Mouse (Mus musculus): ENCODE results near the gene Fbxo34. TPM values are rescaled to one million over a fixed set of nuclear protein-coding genes. Genes with fewer than 3 reads are reported as not detected.
"Not testable (repeated sequence)": the region's sequence is repeated elsewhere in the genome, so short reads cannot be mapped to it uniquely, and the experiment has no call there.

Gene Fbxo34
- total RNA-seq, 1 experiment from 2014 or later = 26.4 TPM

DNA sequence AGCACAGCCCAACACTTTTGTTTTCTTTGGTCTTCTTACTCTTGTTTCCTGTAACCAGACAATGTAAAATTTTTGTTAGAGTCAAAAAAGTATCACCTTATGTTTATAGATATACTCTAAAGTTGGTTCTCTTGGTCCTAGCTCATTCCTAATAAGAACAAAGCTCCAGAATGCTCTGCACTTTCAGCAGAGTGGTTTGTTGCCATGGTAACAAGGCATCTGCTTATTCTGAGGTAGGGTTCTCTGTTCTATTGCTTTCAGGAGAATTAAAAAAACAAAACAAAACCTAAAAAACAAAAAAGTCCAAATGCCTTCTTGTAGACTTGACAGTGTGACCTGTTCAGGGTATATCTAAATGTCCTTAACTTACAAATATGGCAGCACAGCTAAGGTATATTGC lies 57.8 kb downstream of the Fbxo34 start:
- no peak for ATAC-seq (replicated peaks; ENCODE audit: insufficient number of reproducible peaks, low FRiP score, low TSS enrichment, poor library complexity, severe bottlenecking)

DNA sequence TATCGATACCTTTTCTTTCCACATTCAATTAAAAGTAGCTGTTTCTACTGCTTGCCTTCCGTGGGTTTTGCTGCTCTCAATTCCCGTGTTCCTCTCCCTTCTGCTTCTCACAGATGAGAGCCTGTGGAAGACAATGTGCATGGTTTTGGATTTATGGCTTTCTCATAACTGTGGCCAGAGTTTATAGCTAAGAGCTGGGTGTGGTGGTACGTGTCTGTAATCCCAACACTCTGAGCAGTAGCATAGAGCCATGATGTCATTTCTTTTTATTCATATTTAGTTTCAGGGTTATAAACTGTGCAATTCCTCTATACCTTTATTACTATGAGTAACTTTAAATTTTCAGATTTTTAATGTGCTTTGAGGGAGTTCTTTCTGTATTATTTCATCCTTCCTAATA lies 60.0 kb downstream of the Fbxo34 start:
- ATAC-seq (replicated peaks; ENCODE audit: insufficient number of reproducible peaks, low FRiP score, low TSS enrichment, poor library complexity, severe bottlenecking) = no peak

DNA sequence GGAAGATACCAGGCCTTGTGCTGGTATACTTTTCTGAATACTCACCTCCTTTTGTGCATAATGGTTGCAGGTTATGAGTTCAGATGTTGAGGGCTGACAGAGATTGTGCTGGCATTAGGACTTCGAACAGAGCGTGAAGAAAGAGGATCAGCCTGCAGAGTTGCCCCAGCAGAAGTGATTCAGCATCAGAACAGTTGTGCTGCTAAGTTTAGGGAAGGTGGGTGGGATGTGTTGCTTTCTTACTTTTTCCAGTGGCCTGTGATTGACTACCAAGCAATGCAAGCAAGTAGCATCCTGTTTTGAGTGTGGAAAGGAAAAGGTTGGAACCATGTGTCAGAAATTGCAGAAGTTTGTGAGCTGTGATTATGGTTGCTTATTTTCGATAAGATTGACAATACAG lies 63.4 kb downstream of the Fbxo34 start:
- no peak for ATAC-seq (replicated peaks; ENCODE audit: insufficient number of reproducible peaks, low FRiP score, low TSS enrichment, poor library complexity, severe bottlenecking)

DNA sequence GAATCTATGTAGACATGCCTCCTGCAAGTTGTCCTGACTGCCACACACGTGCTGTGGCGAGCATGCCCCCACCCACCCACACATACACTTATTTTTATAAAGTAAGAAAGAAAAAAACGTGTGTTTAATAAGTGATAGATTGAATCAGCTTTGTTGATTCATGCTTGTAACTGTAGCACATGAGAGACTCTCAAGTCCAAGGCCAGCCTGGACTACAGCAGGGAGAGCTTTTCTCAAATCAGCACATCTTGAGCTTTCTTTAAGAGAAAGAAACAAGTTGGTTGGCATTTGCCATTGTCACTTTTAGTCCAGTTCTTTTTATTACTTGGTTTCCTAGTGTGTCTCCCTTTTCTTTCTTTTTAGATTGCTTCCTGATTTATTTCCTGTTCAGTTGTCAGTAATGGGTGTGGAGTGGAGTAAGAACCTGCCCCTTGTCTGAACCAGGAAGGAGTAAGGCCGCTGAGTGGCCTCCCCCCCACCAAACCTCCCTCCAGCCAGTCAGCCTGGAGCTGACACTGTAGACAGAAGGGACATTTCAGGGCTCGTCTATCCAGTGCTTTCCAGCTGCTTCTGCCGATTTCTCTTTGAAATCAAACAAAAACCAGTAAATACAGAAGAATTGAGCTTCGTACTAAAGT lies 64.7 kb downstream of the Fbxo34 start:
- ATAC-seq (replicated peaks; ENCODE audit: insufficient number of reproducible peaks, low FRiP score, low TSS enrichment, poor library complexity, severe bottlenecking) = peak; percentile 88

DNA sequence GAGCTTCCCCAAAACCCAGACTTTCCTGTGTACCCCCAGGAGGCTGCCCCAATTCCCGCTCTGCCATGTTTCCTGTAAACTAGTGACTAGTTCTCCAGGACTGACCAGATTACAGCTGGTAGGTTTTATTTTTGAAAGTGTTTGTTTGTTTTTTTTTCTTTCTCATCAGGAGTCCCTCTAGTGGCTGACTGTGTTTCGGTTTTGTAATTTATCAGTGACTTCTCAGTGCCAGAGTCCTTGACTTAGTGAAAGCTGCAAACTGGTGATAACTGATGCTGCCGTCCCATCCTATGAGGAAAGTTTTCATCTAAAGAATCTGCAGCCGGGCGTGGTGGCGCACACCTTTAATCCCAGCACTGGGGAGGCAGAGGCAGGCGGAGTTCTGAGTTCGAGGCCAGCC lies 65.4 kb downstream of the Fbxo34 start:
- no peak for ATAC-seq (replicated peaks; ENCODE audit: insufficient number of reproducible peaks, low FRiP score, low TSS enrichment, poor library complexity, severe bottlenecking)

DNA sequence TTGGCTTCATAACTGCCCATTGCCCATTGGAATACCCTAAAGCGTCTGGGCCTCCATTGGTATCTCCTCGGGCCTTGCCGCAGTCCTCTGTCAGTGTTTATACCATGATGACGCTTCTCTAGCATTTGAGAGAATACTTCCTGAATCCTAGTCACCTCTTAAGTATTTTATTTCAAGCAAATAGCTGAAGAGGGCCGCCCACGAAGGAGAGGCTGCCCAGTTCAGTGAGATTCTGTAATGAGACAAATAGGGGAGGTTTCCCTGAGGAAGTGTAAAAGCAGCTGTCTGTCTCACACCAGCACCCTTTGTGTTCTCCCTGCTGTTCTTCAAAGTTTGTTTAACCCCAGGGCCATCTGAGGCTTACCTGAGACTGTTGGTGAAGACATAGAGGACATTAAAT lies 66.5 kb downstream of the Fbxo34 start:
- no peak for ATAC-seq (replicated peaks; ENCODE audit: insufficient number of reproducible peaks, low FRiP score, low TSS enrichment, poor library complexity, severe bottlenecking)

DNA sequence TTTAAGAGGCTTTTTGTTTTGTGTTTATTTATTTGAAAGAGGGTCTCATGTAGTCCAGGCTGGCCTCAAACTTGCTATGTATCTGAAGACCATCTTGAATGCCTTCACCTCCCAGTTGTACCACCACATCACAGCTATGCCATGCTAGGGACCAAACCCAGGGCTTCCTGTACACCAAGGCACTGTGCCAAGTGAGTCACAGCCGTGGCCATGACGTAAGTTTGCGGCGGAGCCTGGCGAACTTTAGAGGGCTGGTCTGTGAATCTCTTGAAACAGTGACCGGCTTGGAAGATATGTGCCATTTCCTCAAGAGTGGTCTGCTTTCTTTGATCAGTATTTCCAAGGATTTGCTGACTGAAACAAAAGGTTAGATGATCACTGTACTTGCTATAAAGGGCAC lies 68.4 kb downstream of the Fbxo34 start:
- peak; percentile 76; the same call in 1 of the 2 replicates for ATAC-seq (replicated peaks; ENCODE audit: insufficient number of reproducible peaks, low FRiP score, low TSS enrichment, poor library complexity, severe bottlenecking)

DNA sequence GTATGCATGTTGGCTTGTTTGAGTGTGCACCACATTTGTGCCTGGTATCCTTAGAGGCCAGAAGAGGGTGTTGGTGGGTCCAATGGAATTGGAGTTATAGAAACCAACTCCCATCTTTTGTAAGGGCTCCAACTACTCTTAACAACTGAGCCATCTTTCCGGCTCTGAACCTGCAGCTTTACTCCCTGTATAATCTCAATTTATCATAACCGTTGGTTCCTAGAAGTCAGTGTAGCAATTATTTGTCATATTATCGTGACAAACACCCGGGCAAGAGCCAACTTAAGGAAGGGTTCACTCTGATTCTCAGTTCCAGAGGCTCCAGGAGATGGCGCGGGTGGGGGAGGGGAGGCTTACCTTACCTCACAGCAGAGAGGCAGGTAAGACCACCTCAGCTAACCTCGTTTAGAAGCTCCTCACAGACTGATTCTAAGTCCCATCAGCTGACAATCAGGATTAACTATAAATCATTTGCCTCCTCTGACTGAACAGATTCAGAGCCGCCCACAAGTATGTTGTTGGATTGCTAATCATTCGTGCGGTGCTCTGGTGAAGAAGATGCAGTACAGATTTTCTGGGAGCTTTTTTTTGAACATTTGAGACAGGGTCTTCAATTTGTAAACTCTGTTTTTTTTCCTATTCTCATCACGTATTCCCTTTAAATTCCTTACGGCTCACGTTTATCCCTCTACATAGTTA lies 70.7 kb downstream of the Fbxo34 start:
- ATAC-seq (replicated peaks; ENCODE audit: insufficient number of reproducible peaks, low FRiP score, low TSS enrichment, poor library complexity, severe bottlenecking) = no peak

DNA sequence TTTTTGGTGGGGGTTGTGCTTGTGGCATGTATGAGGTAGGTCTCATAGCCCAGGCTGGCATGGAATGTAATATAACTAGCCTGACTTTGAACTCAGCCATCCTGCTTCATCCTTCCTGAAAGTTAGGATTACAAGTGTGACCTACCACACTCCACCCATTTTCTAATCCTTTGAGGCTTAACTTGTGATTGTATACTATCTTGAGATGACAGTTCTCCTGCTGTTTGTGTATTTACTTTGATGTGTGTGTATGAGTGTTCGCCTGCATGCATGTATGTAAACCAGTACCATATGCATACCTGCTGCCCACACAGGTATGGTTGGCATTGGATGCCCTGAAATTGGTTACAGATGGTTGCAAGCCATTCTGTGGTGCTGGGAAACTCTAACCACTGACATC lies 71.4 kb downstream of the Fbxo34 start:
- ATAC-seq (replicated peaks; ENCODE audit: insufficient number of reproducible peaks, low FRiP score, low TSS enrichment, poor library complexity, severe bottlenecking) = no peak

DNA sequence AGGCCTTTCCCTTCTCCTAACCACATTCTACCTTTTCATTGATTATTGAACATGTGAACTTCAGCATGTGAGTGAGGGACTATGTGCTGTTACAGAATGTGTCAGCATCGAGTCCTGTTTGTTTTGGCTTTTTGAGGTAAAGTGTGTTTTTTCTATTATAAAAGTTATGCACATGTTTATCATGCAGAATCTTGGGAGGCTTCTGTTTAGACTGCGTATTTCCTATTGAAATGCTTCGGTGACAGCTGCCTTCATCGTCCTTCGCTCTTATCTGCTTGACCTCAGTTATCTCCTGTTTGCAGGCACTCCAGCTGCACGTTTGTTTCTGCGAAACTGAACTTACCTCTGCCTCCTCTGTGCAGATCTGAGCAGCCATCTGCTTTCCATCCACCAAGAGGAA lies 72.1 kb downstream of the Fbxo34 start:
- ATAC-seq (replicated peaks; ENCODE audit: insufficient number of reproducible peaks, low FRiP score, low TSS enrichment, poor library complexity, severe bottlenecking) = no peak

DNA sequence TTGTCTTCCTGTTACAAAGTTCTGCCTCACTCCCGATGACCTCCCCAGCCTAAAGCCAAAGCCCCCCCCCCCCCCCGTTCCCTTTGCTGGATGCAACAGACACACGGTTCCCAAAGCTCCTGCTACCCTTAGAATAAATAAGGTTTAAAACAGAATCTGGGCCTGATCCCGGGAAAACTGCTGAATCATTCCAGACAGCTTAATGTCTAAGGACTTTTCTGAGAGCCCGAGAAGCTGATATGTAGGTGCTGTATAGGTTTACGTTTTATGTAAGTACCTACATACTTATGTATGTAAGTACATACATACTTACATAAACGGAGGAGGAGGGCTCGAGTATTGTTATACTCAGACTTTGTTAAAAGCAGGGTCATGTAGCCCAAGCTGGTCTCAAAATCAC lies 75.2 kb downstream of the Fbxo34 start:
- ATAC-seq (replicated peaks; ENCODE audit: insufficient number of reproducible peaks, low FRiP score, low TSS enrichment, poor library complexity, severe bottlenecking) = no peak

DNA sequence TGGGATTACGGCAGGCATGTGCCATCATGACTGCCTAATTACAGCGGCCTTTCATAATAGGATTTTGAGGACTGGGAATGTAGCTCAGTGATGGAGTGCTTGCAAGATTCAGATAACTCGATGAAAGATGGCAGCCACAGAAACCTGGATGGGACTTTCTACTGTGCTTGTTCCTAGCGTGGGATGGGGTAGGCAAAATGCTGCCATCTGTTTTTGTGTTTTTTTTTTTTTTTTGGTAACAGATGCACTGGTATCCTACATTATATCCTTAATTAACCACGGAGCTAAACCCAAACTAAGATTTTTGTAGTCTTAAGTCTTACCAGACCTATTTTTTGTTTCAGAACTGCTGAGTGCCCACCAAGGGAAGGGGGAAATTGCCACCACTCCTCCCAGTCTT lies 75.6 kb downstream of the Fbxo34 start:
- no peak for ATAC-seq (replicated peaks; ENCODE audit: insufficient number of reproducible peaks, low FRiP score, low TSS enrichment, poor library complexity, severe bottlenecking)

DNA sequence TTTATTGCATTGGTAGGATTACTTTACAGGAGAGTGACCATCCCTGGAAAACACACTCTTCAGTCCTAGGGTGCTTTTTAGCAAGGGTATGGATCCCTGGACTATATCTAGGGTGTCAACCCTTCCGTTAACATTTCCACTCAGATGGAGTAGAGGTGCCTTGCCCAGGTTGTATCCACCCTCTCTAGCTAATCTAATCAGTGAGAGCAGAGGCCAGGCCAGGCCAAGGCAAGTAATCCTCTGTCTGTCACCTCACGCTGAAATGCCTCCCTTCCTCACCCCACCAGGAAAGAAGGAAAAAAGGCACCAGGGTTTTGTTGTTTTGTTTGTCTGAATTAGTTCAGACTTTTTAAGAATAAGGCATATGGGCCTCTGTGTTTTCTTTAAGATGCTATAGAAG lies 77.6 kb downstream of the Fbxo34 start:
- no peak for ATAC-seq (replicated peaks; ENCODE audit: insufficient number of reproducible peaks, low FRiP score, low TSS enrichment, poor library complexity, severe bottlenecking)

DNA sequence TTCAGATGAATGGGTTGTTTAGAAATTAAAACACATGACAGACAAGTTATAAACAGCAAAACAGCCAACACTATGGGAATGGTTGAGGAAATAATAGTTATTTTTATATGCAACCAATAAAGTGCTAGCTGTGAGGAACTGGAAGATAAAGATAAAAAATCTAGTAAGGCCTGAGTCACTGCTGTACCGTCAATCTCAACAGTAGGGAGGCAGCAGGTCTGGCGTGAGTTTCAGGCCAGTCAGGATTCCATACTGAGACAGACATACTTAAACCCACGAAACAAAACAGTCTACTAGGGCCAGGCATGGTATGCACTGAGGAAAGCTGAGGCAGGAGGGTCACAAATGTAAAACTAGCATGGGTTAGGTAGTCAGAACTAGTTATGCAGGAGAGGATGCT lies 78.1 kb downstream of the Fbxo34 start:
- ATAC-seq (replicated peaks; ENCODE audit: insufficient number of reproducible peaks, low FRiP score, low TSS enrichment, poor library complexity, severe bottlenecking) = no peak

DNA sequence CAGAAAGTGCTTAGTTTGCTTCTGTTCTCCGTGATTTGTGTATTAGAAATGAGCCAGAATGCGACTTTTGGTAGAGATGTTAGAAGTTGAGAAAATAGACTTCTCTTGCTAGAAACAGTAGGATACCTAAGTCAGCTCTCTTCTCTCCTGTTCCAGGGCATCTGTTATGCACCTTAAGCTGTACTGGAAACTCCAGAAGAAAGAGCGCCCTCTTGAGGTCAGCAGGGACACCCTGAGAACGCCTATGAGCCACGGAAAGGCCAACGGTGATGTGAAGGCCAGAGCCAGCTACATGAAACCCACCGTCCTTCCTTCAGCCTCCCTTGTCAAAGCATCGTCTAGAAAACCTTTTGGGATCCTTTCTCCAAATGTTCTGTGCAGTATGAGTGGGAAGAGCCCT lies 78.8 kb downstream of the Fbxo34 start:
- no peak; the same call in 1 of the 2 replicates for ATAC-seq (replicated peaks; ENCODE audit: insufficient number of reproducible peaks, low FRiP score, low TSS enrichment, poor library complexity, severe bottlenecking)

DNA sequence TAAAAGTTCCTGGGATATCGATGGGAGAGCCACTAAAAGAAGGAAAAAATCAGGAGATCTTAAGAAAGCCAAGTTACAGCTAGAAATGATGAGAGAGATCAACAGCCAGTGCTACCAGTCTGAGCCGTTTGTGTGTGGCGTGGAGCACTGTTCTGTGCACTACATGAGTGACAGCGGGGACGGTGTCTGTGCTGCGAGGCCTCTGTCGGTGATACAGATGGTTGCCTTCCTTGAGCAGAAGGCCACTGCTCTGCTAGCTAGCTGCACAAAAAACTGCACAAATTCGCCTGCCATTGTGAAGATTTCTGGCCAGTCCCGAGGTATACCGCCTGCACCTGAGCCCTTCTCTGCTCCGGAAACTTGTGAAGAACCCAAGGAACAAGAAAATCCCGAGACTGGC lies 79.4 kb downstream of the Fbxo34 start:
- ATAC-seq (replicated peaks; ENCODE audit: insufficient number of reproducible peaks, low FRiP score, low TSS enrichment, poor library complexity, severe bottlenecking) = not testable (repeated sequence)

DNA sequence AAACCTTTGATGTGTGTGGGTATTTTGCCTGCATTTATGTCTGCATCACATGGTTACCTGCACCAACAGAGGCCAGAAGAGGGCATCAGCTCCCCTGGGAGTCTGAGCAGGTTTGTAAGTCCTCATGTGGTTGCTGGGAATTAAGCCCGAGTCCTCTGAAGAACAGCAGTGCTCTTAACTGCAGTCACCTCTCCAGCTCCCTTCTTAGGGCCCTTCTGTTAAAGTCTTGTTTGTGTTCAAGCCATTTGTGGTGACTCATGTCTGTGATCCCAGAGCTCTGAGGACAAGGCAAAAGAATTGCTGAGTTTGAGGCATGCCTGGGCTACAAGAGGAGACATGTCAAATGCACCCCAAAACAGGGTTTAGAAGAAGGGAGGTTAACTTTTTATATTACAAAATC lies 82.3 kb downstream of the Fbxo34 start:
- no peak for ATAC-seq (replicated peaks; ENCODE audit: insufficient number of reproducible peaks, low FRiP score, low TSS enrichment, poor library complexity, severe bottlenecking)

DNA sequence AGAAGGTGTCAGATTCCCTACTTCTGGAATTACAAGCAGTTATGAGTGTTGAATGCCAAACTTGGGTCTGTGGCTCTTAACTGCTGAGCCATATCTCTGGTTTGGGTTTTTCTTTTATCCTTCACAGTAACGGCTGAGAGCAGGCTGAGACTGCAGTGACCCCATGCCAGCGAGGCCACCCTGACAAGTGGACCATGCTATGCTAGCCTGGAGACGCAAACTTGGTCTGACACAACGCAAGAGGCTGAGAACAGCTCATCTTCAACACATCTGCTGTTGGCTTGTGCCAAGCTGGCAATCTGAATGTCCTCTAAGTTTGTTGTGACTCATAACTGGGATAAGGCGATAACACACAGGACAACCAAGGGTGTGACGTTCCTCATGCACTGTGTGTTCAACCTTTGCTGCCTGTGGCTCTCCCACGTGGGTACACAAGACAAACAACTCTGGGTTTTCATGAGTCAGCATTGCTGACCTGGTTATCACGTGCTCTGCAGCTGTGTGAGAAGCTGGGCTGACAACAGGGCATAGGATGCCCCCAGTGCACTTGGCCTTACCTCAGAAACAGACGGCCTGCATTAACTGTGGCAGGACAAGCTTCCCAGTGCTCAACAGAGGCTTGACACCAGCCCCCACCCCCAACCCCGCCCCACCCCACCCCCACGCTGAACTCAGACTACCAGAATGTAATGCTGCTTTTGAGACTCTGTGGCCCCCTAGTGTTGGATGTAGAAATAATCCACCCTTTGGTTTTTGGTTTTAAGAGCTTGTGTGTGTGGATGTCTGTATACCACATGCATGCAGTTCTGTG lies 83.3 kb downstream of the Fbxo34 start:
- peak; percentile 57 for ATAC-seq (replicated peaks; ENCODE audit: insufficient number of reproducible peaks, low FRiP score, low TSS enrichment, poor library complexity, severe bottlenecking)

DNA sequence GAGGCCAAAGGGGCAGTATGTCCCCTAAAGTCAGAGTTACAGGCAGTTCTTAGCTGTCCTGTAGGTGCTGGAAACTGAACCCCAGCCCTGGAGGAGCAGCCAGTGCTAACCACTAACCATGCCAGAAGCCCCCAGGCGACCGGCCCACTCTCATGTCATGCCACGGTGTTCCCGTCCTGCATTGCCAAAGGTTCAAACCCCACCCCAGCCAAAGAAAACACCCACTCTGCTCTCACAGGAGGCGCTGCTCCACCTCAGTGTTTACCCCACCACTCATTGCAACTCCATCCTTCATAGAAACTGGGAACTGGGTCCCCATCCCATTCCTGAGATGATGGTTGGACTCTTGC lies 83.9 kb downstream of the Fbxo34 start:
- ATAC-seq (replicated peaks; ENCODE audit: insufficient number of reproducible peaks, low FRiP score, low TSS enrichment, poor library complexity, severe bottlenecking) = no peak

DNA sequence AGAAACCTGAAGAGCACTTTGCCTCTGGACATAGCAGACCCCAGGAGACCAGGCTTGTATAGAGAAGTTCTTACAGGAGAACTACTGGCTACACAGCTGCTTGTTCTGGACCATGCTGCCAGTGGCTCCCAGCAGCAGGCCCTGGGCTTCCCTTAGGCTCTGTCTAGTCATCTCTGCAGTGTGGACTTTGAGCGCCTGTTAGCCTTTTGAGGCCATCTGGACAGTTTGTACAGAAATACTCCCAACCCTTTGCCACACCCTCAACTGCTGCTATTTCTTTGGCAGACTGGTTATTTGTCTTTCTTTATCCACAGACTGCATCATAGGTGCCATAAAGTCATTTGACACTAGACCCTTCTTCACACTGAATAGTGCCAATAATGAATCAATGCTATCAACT lies 84.9 kb downstream of the Fbxo34 start:
- no peak for ATAC-seq (replicated peaks; ENCODE audit: insufficient number of reproducible peaks, low FRiP score, low TSS enrichment, poor library complexity, severe bottlenecking)
